ENCODE assay signal across 24 mouse cellular contexts in genomic region chr3:78955364-78955763, GRCm38 (mm10).
"Had no signal": no experiment of that assay in that cellular context is flagged by ENCODE, and none has a peak within 500 bp of the region (broad histone marks: within the 10 kb centered on the region; RNA-seq: fewer than 3 reads in every experiment).

No protein-coding gene starts in this region.

- H3K4me2 ChIP-seq: heart, embryonic 13.5 days; hindbrain, embryonic 13.5 days; hindbrain, embryonic 15.5 days; kidney, embryonic 15.5 days; limb, embryonic 13.5 days; limb, embryonic 15.5 days; liver, embryonic 12.5 days had no signal

- H3K27me3 ChIP-seq: heart, embryonic 13.5 days; hindbrain, embryonic 13.5 days; hindbrain, embryonic 15.5 days; kidney, embryonic 15.5 days; limb, embryonic 13.5 days; limb, embryonic 15.5 days; liver, embryonic 12.5 days had no signal

- H3K4me1 ChIP-seq: heart, embryonic 10.5 days; hindbrain, embryonic 13.5 days; hindbrain, embryonic 15.5 days; kidney, embryonic 15.5 days; limb, embryonic 13.5 days; limb, embryonic 15.5 days; liver, embryonic 12.5 days had no signal

- DNase-seq: gastrocnemius, postnatal 14 days; gastrocnemius, postnatal 36 days; heart, adult 11 months; heart, postnatal 10 days; heart, postnatal 36 days; kidney, adult 11 months; kidney, adult 2 months; kidney, adult 9 months; kidney, postnatal 14 days; kidney, postnatal 36 days; layer of hippocampus, postnatal 36 days; left cerebral cortex, postnatal 4 days had no signal

- ATAC-seq: hindbrain, postnatal 0 days; intestine, embryonic 16.5 days; liver, embryonic 12.5 days had no signal

- H3K36me3 ChIP-seq: heart, embryonic 10.5 days; heart, embryonic 13.5 days; hindbrain, embryonic 13.5 days; hindbrain, embryonic 15.5 days; kidney, embryonic 15.5 days; limb, embryonic 13.5 days; limb, embryonic 15.5 days; liver, embryonic 12.5 days had no signal

- H3K27ac ChIP-seq: heart, embryonic 10.5 days; heart, embryonic 13.5 days; hindbrain, embryonic 13.5 days; hindbrain, embryonic 15.5 days; hindbrain, postnatal 0 days; kidney, embryonic 15.5 days; kidney, postnatal 0 days; limb, embryonic 13.5 days; limb, embryonic 15.5 days; liver, embryonic 12.5 days; liver, embryonic 14.5 days had no signal

- H3K9ac ChIP-seq: heart, embryonic 13.5 days; hindbrain, embryonic 13.5 days; hindbrain, embryonic 15.5 days; kidney, embryonic 15.5 days; limb, embryonic 13.5 days; limb, embryonic 15.5 days; liver, embryonic 12.5 days; liver, embryonic 14.5 days had no signal

- H3K4me3 ChIP-seq: heart, embryonic 10.5 days; heart, embryonic 13.5 days; hindbrain, embryonic 13.5 days; hindbrain, embryonic 15.5 days; kidney, embryonic 15.5 days; limb, embryonic 13.5 days; limb, embryonic 15.5 days; liver, embryonic 12.5 days had no signal

- H3K9me3 ChIP-seq: heart, embryonic 10.5 days; heart, embryonic 13.5 days; hindbrain, embryonic 13.5 days; hindbrain, embryonic 15.5 days; kidney, embryonic 15.5 days; limb, embryonic 13.5 days; limb, embryonic 15.5 days; liver, embryonic 12.5 days had no signal
